Comparison of ENCODE assay signal across 31 mouse cellular contexts in the genomic region with DNA sequence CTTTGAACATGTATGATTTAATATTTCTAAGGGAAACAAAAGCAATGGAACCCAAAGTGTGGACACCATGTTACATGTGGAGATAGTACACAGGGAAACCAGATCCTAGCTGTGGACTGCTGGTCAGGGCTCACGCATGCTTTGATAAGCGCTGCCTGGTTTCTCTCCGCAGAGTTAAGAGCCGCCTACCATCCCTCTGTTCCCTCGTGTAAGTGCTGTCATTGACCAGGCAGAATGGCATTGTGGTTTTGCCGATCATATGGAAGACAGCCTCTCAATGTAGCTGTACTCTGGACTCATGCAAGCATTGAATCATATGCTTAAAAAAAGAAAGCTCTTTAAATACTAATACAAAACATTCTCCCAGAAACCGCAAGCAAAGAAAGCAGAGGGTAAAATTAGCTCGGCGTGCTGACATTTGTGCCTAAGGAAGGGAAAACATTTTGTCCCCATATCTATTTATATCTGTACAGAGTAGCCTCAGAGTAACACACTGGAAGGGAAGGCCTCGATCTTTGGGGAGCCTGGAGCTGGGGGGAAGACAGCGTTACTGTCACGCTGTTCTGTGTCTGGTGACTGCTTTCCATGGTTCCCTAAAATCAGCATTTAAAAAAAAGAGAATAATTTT. TPM values are rescaled to one million over a fixed set of nuclear protein-coding genes. Genes with fewer than 3 reads are reported as not detected.
DNase-seq lines count a peak whose midpoint lies in the region; ATAC-seq and TF ChIP-seq lines count a peak whose summit lies in the region.
"Had no signal": no experiment of that assay in that cellular context is flagged by ENCODE, and none has a peak within 500 bp of the region (broad histone marks: within the 10 kb centered on the region; RNA-seq: fewer than 3 reads in every experiment).

No protein-coding gene starts in this region.

- H3K9ac ChIP-seq in heart, embryonic 13.5 days, result 0 out of 2 replicates have a peak overlapping the region, but pooled peaks have one; percentile 25
- H3K9ac ChIP-seq: embryonic facial prominence, embryonic 13.5 days; intestine, embryonic 15.5 days; liver, embryonic 15.5 days; lung, embryonic 15.5 days; midbrain, embryonic 13.5 days; stomach, embryonic 15.5 days had no signal

- TF ChIP-seq POLR2A in olfactory bulb, adult 2 months (IDR thresholded peaks at IDR 0.05; ENCODE audit: insufficient read depth, low read depth, low read length), result no peak

- H3K9me3 ChIP-seq in heart, embryonic 13.5 days, result no peaks in the 10 kb centered on the region
- H3K9me3 ChIP-seq: embryonic facial prominence, embryonic 13.5 days; hindbrain, embryonic 10.5 days; intestine, embryonic 15.5 days; limb, embryonic 10.5 days; liver, embryonic 15.5 days; lung, embryonic 15.5 days; midbrain, embryonic 13.5 days; stomach, embryonic 15.5 days had no signal

- ATAC-seq in heart, embryonic 13.5 days (ENCODE audit: extremely low read depth, insufficient number of reproducible peaks, low FRiP score, low TSS enrichment), result no peak
- ATAC-seq: forebrain, embryonic 14.5 days; hindbrain, embryonic 16.5 days; intestine, embryonic 15.5 days; midbrain, embryonic 13.5 days had no signal

- H3K4me3 ChIP-seq in gastrocnemius, adult 2 months, result no peak overlapping the region
- H3K4me3 ChIP-seq in heart, embryonic 13.5 days, result no peak overlapping the region
- H3K4me3 ChIP-seq in olfactory bulb, adult 2 months (ENCODE audit: insufficient read depth, low read depth, low read length), result no peak overlapping the region
- H3K4me3 ChIP-seq: embryonic facial prominence, embryonic 13.5 days; hindbrain, embryonic 10.5 days; intestine, embryonic 15.5 days; limb, embryonic 10.5 days; liver, embryonic 15.5 days; lung, embryonic 15.5 days; megakaryocyte, embryonic 14.5 days; midbrain, embryonic 13.5 days; stomach, embryonic 15.5 days had no signal

- TF ChIP-seq CTCF in gastrocnemius, adult 2 months (IDR thresholded peaks at IDR 0.05), result no peak
- TF ChIP-seq CTCF in olfactory bulb, adult 2 months (IDR thresholded peaks at IDR 0.05; ENCODE audit: insufficient read depth, low read depth, low read length), result no peak

- H3K4me2 ChIP-seq in heart, embryonic 13.5 days, result peak overlapping the region; percentile 44
- H3K4me2 ChIP-seq: embryonic facial prominence, embryonic 13.5 days; intestine, embryonic 15.5 days; liver, embryonic 15.5 days; lung, embryonic 15.5 days; midbrain, embryonic 13.5 days; stomach, embryonic 15.5 days had no signal

- peak overlapping the region; percentile 61 for H3K27ac ChIP-seq in gastrocnemius, adult 2 months
- peak overlapping the region; percentile 48; the same call in 1 of the 2 replicates for H3K27ac ChIP-seq in heart, embryonic 13.5 days (replicated peaks)
- peak overlapping the region; percentile 60 for H3K27ac ChIP-seq in olfactory bulb, adult 2 months (ENCODE audit: insufficient read depth, low read depth, low read length)
- H3K27ac ChIP-seq: embryonic facial prominence, embryonic 13.5 days; hindbrain, embryonic 10.5 days; intestine, embryonic 15.5 days; limb, embryonic 10.5 days; liver, embryonic 15.5 days; lung, embryonic 15.5 days; midbrain, embryonic 13.5 days; stomach, embryonic 15.5 days had no signal

- H3K4me1 ChIP-seq in heart, embryonic 13.5 days, result peaks cover 7% of the 10 kb centered on the region; the same call in 1 of the 2 replicates
- no peaks in the 10 kb centered on the region for H3K4me1 ChIP-seq in olfactory bulb, adult 2 months (ENCODE audit: control insufficient read depth, insufficient read depth, low read length)
- H3K4me1 ChIP-seq: embryonic facial prominence, embryonic 13.5 days; intestine, embryonic 15.5 days; limb, embryonic 10.5 days; liver, embryonic 15.5 days; lung, embryonic 15.5 days; megakaryocyte, embryonic 14.5 days; midbrain, embryonic 13.5 days; stomach, embryonic 15.5 days had no signal

- intact Hi-C loops in gastrocnemius, adult 2 months (cut with DNase I), result no loop called here
- intact Hi-C loops in heart, postnatal 25 days (cut with DNase I), result no loop called here

- no peak for DNase-seq in gastrocnemius, adult 2 months
- DNase-seq in gastrocnemius, postnatal 25 days, result no peak
- no peak for DNase-seq in heart, postnatal 25 days (ENCODE audit: low spot score)
- DNase-seq in right cerebral cortex, adult 18-20 months, result peak; percentile 3
- DNase-seq in right cerebral cortex, postnatal 36 days (ENCODE audit: low spot score in 2 of 2), result no peak
- DNase-seq in embryo, embryonic 9.5 days (ENCODE audit: extremely low spot score), result no peak
- DNase-seq: adrenal gland, postnatal 25 days; cerebellum, adult 11-12 months; cerebellum, postnatal 14 days; gastrocnemius, postnatal 36 days; kidney, adult 8-10 months; kidney, postnatal 10 days; liver; lung, postnatal 36 days; thymus, adult 18-20 months; thymus, postnatal 36 days had no signal

- 51% methylated on average over 12 of the region's 12 CpGs for WGBS in heart, embryonic 13.5 days
- WGBS in olfactory bulb, adult 2 months, result 50% methylated on average over 12 of the region's 12 CpGs

- H3K27me3 ChIP-seq in heart, embryonic 13.5 days (replicated peaks), result no peaks in the 10 kb centered on the region
- H3K27me3 ChIP-seq: embryonic facial prominence, embryonic 13.5 days; intestine, embryonic 15.5 days; liver, embryonic 15.5 days; lung, embryonic 15.5 days; midbrain, embryonic 13.5 days; stomach, embryonic 15.5 days had no signal

- H3K36me3 ChIP-seq in heart, embryonic 13.5 days, result no peaks in the 10 kb centered on the region
- H3K36me3 ChIP-seq: embryonic facial prominence, embryonic 13.5 days; hindbrain, embryonic 10.5 days; intestine, embryonic 15.5 days; limb, embryonic 10.5 days; liver, embryonic 15.5 days; lung, embryonic 15.5 days; midbrain, embryonic 13.5 days; stomach, embryonic 15.5 days had no signal

RNA-seq across cellular contexts. Expression of gene Trpd52l3, which starts 17.0 kb away (rescaled TPM):
- total RNA-seq in gastrocnemius, adult 2 months (2021), result not detected
- total RNA-seq in gastrocnemius, postnatal 25 days (2021), result not detected
- polyA plus RNA-seq in heart, embryonic 13.5 days (2015; fragmentation: Nextera tagmentation; extraction: Ambion mirVana), result not detected in 2 replicates
- not detected for total RNA-seq in heart, postnatal 25 days (2021)
- not detected in 2 replicates for polyA plus RNA-seq in olfactory bulb, adult 2 months (2012; ENCODE audit: insufficient read depth, insufficient read length, low replicate concordance, missing spikeins)
- total RNA-seq: adrenal gland, postnatal 25 days; gastrocnemius, postnatal 36 days; monocyte, adult 5-6 weeks had no signal
- polyA plus RNA-seq: embryonic facial prominence, embryonic 13.5 days; forebrain, embryonic 14.5 days; hindbrain, embryonic 10.5 days; hindbrain, embryonic 16.5 days; intestine, embryonic 15.5 days; limb, embryonic 10.5 days; liver, embryonic 15.5 days; lung, embryonic 15.5 days; midbrain, embryonic 13.5 days; neural tube, embryonic 11.5 days; stomach, embryonic 15.5 days had no signal

RNA-seq across cellular contexts. Expression of gene Uhrf2, which starts 43.7 kb away (rescaled TPM):
- 10 to 100 TPM; 15.5 to 16.1 TPM for total RNA-seq in gastrocnemius, adult 2 months (2021)
- total RNA-seq in gastrocnemius, postnatal 25 days (2021), result 10 to 100 TPM; 13.3 to 14.3 TPM
- 45.0 and 45.4 TPM in 2 replicates for polyA plus RNA-seq in heart, embryonic 13.5 days (2015; fragmentation: Nextera tagmentation; extraction: Ambion mirVana)
- 10 to 100 TPM; 21.2 to 25.5 TPM for total RNA-seq in heart, postnatal 25 days (2021)
- polyA plus RNA-seq in olfactory bulb, adult 2 months (2012; ENCODE audit: insufficient read depth, insufficient read length, low replicate concordance, missing spikeins), result not detected in 2 replicates
